In the genomic region with DNA sequence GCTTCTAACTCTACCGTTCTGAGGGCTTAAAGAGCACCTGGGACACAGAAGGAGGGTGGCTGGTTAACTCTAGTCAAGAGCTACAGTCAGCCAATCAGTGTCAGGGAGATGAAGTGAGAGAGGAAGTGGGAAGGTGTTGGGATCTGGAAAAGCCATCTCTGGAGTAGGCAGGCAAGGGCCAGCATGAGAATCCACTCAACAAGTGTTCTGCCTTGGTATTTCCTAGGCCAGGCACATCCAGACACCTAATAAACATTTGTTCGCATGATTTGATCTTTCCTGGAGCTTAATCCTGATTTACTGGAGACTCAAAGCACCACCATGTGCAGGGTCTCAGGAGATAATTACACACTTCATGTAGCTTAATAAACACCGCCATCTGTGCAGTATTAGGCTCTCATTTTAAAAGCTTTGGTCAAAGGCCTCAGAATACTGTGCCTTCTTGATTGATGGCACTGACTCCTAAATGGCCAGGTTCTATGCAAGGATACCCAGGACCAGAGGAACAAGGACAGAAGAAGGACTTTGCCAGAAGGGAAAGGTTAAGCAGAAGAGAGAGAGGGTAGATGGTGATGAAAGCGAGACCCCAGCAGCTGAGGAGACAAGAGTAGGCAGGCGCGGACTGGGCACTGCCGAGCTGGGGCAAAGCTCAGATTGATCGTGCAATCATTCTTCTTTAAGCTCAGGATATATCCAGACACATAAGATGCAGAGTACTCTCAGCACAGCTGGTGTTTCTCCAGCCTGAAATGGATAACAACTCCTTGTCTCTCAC, we compare ENCODE assay signal across 16 mouse cellular contexts.
DNase-seq lines count a peak whose midpoint lies in the region; ATAC-seq and TF ChIP-seq lines count a peak whose summit lies in the region.
"Had no signal": no experiment of that assay in that cellular context is flagged by ENCODE, and none has a peak within 500 bp of the region (broad histone marks: within the 10 kb centered on the region; RNA-seq: fewer than 3 reads in every experiment).

No protein-coding gene starts in this region.

- H3K9ac ChIP-seq in kidney, embryonic 16.5 days (replicated peaks; ENCODE audit: low read length), result no peak overlapping the region
- no peak overlapping the region for H3K9ac ChIP-seq in hindbrain, embryonic 15.5 days
- no peak overlapping the region for H3K9ac ChIP-seq in neural tube, embryonic 14.5 days (replicated peaks; ENCODE audit: low read depth, low read length)
- no peak overlapping the region for H3K9ac ChIP-seq in liver, embryonic 11.5 days (ENCODE audit: low read depth, low read length)
- H3K9ac ChIP-seq in stomach, postnatal 0 days (ENCODE audit: low read length), result no peak overlapping the region
- H3K9ac ChIP-seq: liver, embryonic 14.5 days had no signal

- no peaks in the 10 kb centered on the region for H3K27me3 ChIP-seq in kidney, embryonic 16.5 days (ENCODE audit: insufficient read depth, low read length)
- H3K27me3 ChIP-seq in hindbrain, embryonic 15.5 days, result no peaks in the 10 kb centered on the region
- no peaks in the 10 kb centered on the region for H3K27me3 ChIP-seq in neural tube, embryonic 14.5 days (ENCODE audit: control insufficient read depth, insufficient read depth, low read length)
- H3K27me3 ChIP-seq in liver, embryonic 11.5 days (replicated peaks; ENCODE audit: control insufficient read depth, insufficient read depth, low read length), result no peaks in the 10 kb centered on the region
- H3K27me3 ChIP-seq in stomach, postnatal 0 days (ENCODE audit: control insufficient read depth, insufficient read depth, low read length), result no peaks in the 10 kb centered on the region
- H3K27me3 ChIP-seq: Patski had no signal

- no peak overlapping the region for H3K4me2 ChIP-seq in kidney, embryonic 16.5 days (replicated peaks; ENCODE audit: low read depth, low read length)
- no peak overlapping the region for H3K4me2 ChIP-seq in hindbrain, embryonic 15.5 days
- no peak overlapping the region for H3K4me2 ChIP-seq in neural tube, embryonic 14.5 days (ENCODE audit: low read depth, low read length)
- no peak overlapping the region for H3K4me2 ChIP-seq in liver, embryonic 11.5 days
- H3K4me2 ChIP-seq in stomach, postnatal 0 days (replicated peaks; ENCODE audit: low read depth), result no peak overlapping the region

- DNase-seq in embryo, embryonic 11 days, result peak; percentile 11
- DNase-seq in embryo, embryonic 10 days (ENCODE audit: low spot score), result no peak
- no peak for DNase-seq in kidney, adult 11 months
- DNase-seq in liver, embryonic 11.5 days (ENCODE audit: low spot score), result no peak
- no peak for DNase-seq in stomach, postnatal 0 days (ENCODE audit: low spot score)
- DNase-seq: cerebellum, adult 18-20 months; heart, postnatal 10 days; lung, postnatal 10 days; right cerebral cortex, postnatal 14 days had no signal

- H3K9me3 ChIP-seq in kidney, embryonic 16.5 days (ENCODE audit: low read length), result no peaks in the 10 kb centered on the region
- H3K9me3 ChIP-seq in hindbrain, embryonic 15.5 days, result no peaks in the 10 kb centered on the region
- H3K9me3 ChIP-seq in neural tube, embryonic 14.5 days (ENCODE audit: control insufficient read depth, low read length), result no peaks in the 10 kb centered on the region
- no peaks in the 10 kb centered on the region for H3K9me3 ChIP-seq in liver, embryonic 11.5 days (ENCODE audit: control insufficient read depth, low read length)
- no peaks in the 10 kb centered on the region for H3K9me3 ChIP-seq in stomach, postnatal 0 days (ENCODE audit: control insufficient read depth, low read length)

- H3K4me1 ChIP-seq in kidney, embryonic 16.5 days (ENCODE audit: insufficient read depth, low read length), result no peaks in the 10 kb centered on the region
- 0 out of 2 replicates have a peak, but pooled peaks cover 3% of the 10 kb centered on the region for H3K4me1 ChIP-seq in hindbrain, embryonic 15.5 days (replicated peaks)
- no peaks in the 10 kb centered on the region for H3K4me1 ChIP-seq in neural tube, embryonic 14.5 days (ENCODE audit: control insufficient read depth, insufficient read depth, low read length)
- H3K4me1 ChIP-seq in liver, embryonic 11.5 days (replicated peaks; ENCODE audit: control insufficient read depth, insufficient read depth, low read length), result no peaks in the 10 kb centered on the region
- H3K4me1 ChIP-seq in stomach, postnatal 0 days (replicated peaks; ENCODE audit: control insufficient read depth, insufficient read depth), result no peaks in the 10 kb centered on the region

- TF ChIP-seq CTCF in stomach, postnatal 0 days (IDR thresholded peaks at IDR 0.05; ENCODE audit: low read depth), result no peak

- TF ChIP-seq EP300 in stomach, postnatal 0 days (optimal IDR thresholded peaks at IDR 0.05), result no peak

- H3K27ac ChIP-seq in kidney, embryonic 16.5 days (ENCODE audit: low read length), result no peak overlapping the region
- H3K27ac ChIP-seq in hindbrain, embryonic 15.5 days (replicated peaks), result no peak overlapping the region
- no peak overlapping the region for H3K27ac ChIP-seq in neural tube, embryonic 14.5 days (ENCODE audit: low read depth, low read length)
- no peak overlapping the region for H3K27ac ChIP-seq in liver, embryonic 11.5 days (ENCODE audit: low read depth, low read length)
- H3K27ac ChIP-seq in stomach, postnatal 0 days (replicated peaks), result no peak overlapping the region
- H3K27ac ChIP-seq: liver, embryonic 14.5 days had no signal

- ATAC-seq in kidney, embryonic 16.5 days (ENCODE audit: low FRiP score, low TSS enrichment), result 0 out of 2 replicates have a peak, but pooled peaks have one; percentile 51
- peak; percentile 63; the same call in 1 of the 2 replicates for ATAC-seq in hindbrain, embryonic 15.5 days (ENCODE audit: low FRiP score, low read depth)
- peak; percentile 66; the same call in 1 of the 2 replicates for ATAC-seq in neural tube, embryonic 14.5 days (ENCODE audit: low read depth)
- ATAC-seq in liver, embryonic 11.5 days (replicated peaks; ENCODE audit: low FRiP score), result no peak
- no peak for ATAC-seq in stomach, postnatal 0 days (ENCODE audit: low FRiP score, low TSS enrichment)
- ATAC-seq: intestine, postnatal 0 days; Patski had no signal

- H3K36me3 ChIP-seq in kidney, embryonic 16.5 days (ENCODE audit: insufficient read depth, low read length), result no peaks in the 10 kb centered on the region
- peaks cover 8% of the 10 kb centered on the region; the same call in 1 of the 2 replicates for H3K36me3 ChIP-seq in hindbrain, embryonic 15.5 days
- no peaks in the 10 kb centered on the region for H3K36me3 ChIP-seq in neural tube, embryonic 14.5 days (ENCODE audit: control insufficient read depth, insufficient read depth, low read length)
- H3K36me3 ChIP-seq in liver, embryonic 11.5 days (ENCODE audit: control insufficient read depth, insufficient read depth, low read length), result no peaks in the 10 kb centered on the region
- no peaks in the 10 kb centered on the region for H3K36me3 ChIP-seq in stomach, postnatal 0 days (ENCODE audit: control insufficient read depth, insufficient read depth, low read length)

- WGBS in kidney, embryonic 16.5 days, result 58% methylated on average over 8 of the region's 8 CpGs
- WGBS in hindbrain, embryonic 15.5 days, result 74% methylated on average over 8 of the region's 8 CpGs
- WGBS in neural tube, embryonic 14.5 days, result 71% methylated on average over 8 of the region's 8 CpGs
- WGBS in liver, embryonic 11.5 days, result 82% methylated on average over 8 of the region's 8 CpGs
- 66% methylated on average over 8 of the region's 8 CpGs for WGBS in stomach, postnatal 0 days

- H3K4me3 ChIP-seq in kidney, embryonic 16.5 days (ENCODE audit: low read length), result no peak overlapping the region
- no peak overlapping the region for H3K4me3 ChIP-seq in hindbrain, embryonic 15.5 days
- no peak overlapping the region for H3K4me3 ChIP-seq in neural tube, embryonic 14.5 days (ENCODE audit: low read depth, low read length)
- H3K4me3 ChIP-seq in liver, embryonic 11.5 days (ENCODE audit: low read depth, low read length), result no peak overlapping the region
- no peak overlapping the region for H3K4me3 ChIP-seq in stomach, postnatal 0 days (ENCODE audit: low read depth, low read length)
- H3K4me3 ChIP-seq: erythroblast, embryonic 14.5 days had no signal

Comparison
In these comparisons a context has a peak if more than half of its experiments do, and no peak if none do; other contexts are left out.
1. ATAC-seq: peak in kidney, embryonic 16.5 days (single experiment), hindbrain, embryonic 15.5 days (single experiment) and neural tube, embryonic 14.5 days (single experiment); none in liver, embryonic 11.5 days (single experiment) and stomach, postnatal 0 days (single experiment).